Mouse (Mus musculus) left cerebral cortex, adult 11 months (tissue): Measurements from ENCODE around the gene Rasgrp1.

Source experiments
- DNase-seq: peaks from one replicate; pipeline ENCODE4 v3.0.0; 2022; ENCODE audit warnings: low spot score

Gene Rasgrp1

GRCm38 (mm10) chr2:117331634-117332033 lies 11.2 kb downstream of the Rasgrp1 start:
- DNase-seq: no peak

- DNase-seq: no peak
Observed at GRCm38 (mm10) chr2:117328521-117329285, 14.1 kb downstream of the Rasgrp1 start.

GRCm38 (mm10) chr2:117322399-117322798 lies 20.4 kb downstream of the Rasgrp1 start:
- DNase-seq: no peak

GRCm38 (mm10) chr2:117321231-117321630 lies 21.6 kb downstream of the Rasgrp1 start:
- DNase-seq: no peak

- DNase-seq: no peak
Observed at GRCm38 (mm10) chr2:117318991-117319390, 23.8 kb downstream of the Rasgrp1 start.

- no peak for DNase-seq
Observed at GRCm38 (mm10) chr2:117313586-117314235, 29.1 kb downstream of the Rasgrp1 start.

- DNase-seq: peak; percentile 52
Observed at GRCm38 (mm10) chr2:117312441-117312895, 30.3 kb downstream of the Rasgrp1 start.

- DNase-seq: no peak
Observed at GRCm38 (mm10) chr2:117312030-117312429, 30.8 kb downstream of the Rasgrp1 start.

GRCm38 (mm10) chr2:117311349-117311748 lies 31.5 kb downstream of the Rasgrp1 start:
- no peak for DNase-seq

- no peak for DNase-seq
Observed at GRCm38 (mm10) chr2:117309046-117309445, 33.8 kb downstream of the Rasgrp1 start.

GRCm38 (mm10) chr2:117307959-117308358 lies 34.8 kb downstream of the Rasgrp1 start:
- DNase-seq: no peak

- DNase-seq: no peak
Observed at GRCm38 (mm10) chr2:117304941-117305340, 37.9 kb downstream of the Rasgrp1 start.

- no peak for DNase-seq
Observed at GRCm38 (mm10) chr2:117303391-117304350, 39.1 kb downstream of the Rasgrp1 start.

GRCm38 (mm10) chr2:117299596-117300448 lies 43.0 kb downstream of the Rasgrp1 start:
- DNase-seq: no peak

GRCm38 (mm10) chr2:117288291-117288690 lies 54.5 kb downstream of the Rasgrp1 start:
- no peak for DNase-seq

- peak; percentile 27 for DNase-seq
Observed at GRCm38 (mm10) chr2:117263786-117264408, 78.9 kb downstream of the Rasgrp1 start.

GRCm38 (mm10) chr2:117262184-117262583 lies 80.6 kb downstream of the Rasgrp1 start:
- DNase-seq: no peak

GRCm38 (mm10) chr2:117257617-117258016 lies 85.2 kb downstream of the Rasgrp1 start:
- no peak for DNase-seq

GRCm38 (mm10) chr2:117255415-117255814 lies 87.4 kb downstream of the Rasgrp1 start:
- no peak for DNase-seq

- no peak for DNase-seq
Observed at GRCm38 (mm10) chr2:117250001-117250510, 92.7 kb downstream of the Rasgrp1 start.
